Mouse (Mus musculus): ENCODE data around the gene Gsdma2. TPM values are rescaled to one million over a fixed set of nuclear protein-coding genes. Genes with fewer than 3 reads are reported as not detected.
A peak's percentile ranks its signal among the peaks of the same experiment; 100 is the strongest.
"Not testable (repeated sequence)": the region's sequence is repeated elsewhere in the genome, so short reads cannot be mapped to it uniquely, and the experiment has no call there.

Gsdma2 gene
- total RNA-seq, 2 experiments from 2014 or later = not detected

DNA sequence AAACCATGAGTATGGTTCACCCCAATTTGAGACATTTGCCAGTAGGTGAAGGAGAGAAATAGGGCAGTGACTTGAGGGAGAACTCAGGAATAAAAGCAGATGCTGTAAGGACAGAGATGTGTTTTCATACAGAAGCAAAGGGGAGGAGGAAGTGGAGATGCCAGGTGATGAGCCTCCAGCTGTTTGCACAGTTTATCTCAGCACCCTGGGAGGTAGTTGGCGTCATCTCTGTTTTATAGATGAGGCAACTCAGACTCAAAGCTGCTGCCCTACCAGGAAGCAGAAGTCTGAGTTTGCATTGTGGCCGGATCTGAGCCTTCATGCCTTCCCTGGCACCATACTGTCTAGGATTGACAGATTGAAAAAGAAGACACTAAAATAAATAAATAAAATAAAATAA is 22.4 kb downstream of the Gsdma2 start:
- no peak for DNase-seq

DNA sequence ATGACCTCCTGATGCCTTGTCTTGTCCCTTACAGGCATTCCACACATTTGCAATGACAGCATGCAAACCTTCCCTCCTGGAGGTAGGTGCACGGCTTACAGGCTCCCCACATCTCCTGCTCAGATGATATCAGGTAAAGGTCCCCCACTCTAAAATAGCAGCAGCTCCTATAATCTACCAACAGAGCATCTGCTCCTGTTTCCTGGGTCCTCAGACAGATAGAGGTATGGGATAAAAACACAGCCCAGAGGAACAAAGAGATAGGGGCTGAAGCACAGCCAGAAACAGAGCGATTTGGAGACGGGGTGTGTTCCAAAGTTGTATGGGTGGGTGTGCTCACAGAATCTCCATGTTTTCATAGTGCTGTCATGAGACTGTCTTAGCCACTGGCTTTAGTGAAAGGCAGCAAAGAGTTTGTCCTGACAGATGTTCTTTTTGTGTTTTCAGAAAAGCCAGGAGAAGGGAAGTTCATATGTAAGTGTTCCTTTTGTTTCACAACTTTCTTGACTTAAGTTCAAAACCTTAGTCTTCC is 24.8 kb downstream of the Gsdma2 start:
- no peak for DNase-seq

DNA sequence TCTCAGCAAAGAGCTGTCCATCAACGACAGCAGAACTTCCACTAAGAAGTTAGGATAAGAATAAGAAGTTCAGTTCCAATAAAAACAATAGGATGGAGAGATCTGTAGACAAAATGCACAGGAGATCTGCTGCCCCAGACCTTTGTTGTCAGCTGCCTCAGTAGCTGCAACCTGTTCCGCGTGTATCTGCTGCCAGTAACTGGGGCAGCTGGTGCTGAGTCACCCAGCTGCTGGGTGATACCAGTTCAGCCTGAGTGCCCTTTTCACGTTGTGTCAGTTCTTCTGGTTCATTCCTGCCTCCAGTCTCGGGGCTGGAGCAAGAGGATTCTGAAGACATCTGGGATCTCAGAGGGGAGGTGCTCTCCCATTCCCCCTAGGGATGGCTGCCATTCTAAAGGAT is 25.3 kb downstream of the Gsdma2 start:
- DNase-seq = no peak

DNA sequence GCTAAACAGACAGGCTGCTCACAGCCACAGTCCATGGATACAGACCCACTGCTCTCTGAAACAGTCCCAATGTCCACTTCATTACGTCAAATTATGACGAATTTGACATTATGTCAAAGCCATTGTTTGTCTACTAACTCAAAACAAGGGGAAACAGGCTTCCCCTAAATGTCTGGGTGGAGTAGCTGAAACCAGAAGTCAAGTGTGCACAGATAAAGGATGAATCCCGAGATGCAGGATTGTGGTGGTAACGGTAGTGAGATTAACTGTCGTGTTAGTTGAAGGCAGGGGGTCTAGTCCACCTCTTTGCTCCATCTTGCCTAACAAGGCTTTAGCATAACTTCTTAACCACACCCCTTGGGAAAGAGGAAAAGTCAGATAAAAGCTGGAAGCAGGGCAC is 25.9 kb downstream of the Gsdma2 start:
- DNase-seq = no peak

DNA sequence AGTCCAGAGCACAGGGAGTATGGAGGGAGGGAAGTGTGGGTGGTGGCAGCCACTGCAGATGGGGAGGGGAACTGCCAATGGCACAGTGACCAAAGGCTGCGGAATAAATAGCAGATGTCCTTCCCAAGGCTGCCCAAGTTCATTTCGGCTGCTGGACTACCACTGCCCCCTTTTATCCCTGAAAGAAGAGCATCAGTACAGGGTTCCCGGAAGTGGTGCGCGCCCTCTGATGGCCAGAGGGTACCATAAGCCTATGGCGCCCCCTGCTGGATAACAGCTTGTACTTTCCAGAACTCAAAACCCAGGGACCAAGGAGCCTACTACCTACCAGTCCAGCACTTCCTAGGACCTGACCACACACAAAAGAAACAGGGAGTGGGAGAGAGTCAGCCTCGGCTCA is 26.6 kb downstream of the Gsdma2 start:
- DNase-seq = peak; percentile 52

DNA sequence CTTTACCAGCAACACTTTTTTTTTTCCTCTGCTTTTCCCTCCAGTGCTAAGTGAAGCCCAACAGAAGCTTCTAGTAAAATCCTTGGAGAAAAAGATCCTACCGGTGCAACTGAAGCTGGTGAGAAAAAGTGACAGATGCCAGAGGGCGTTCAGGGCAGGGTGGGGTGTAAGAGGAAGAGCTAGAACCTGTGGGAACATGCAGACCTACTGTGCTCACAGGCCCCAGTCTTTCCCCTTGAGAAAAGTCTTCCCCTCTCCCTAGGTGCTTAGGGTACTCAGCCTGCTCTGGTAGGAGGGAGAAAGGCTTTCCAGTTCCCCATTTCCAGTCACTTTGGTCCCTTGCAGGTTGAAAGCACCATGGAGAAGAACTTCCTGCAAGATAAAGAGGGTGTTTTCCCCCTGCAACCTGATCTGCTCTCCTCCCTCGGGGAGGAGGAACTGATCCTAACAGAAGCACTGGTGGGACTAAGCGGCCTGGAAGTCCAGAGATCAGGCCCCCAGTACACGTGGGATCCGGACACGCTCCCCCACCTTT is 29.3 kb downstream of the Gsdma2 start:
- DNase-seq = no peak

DNA sequence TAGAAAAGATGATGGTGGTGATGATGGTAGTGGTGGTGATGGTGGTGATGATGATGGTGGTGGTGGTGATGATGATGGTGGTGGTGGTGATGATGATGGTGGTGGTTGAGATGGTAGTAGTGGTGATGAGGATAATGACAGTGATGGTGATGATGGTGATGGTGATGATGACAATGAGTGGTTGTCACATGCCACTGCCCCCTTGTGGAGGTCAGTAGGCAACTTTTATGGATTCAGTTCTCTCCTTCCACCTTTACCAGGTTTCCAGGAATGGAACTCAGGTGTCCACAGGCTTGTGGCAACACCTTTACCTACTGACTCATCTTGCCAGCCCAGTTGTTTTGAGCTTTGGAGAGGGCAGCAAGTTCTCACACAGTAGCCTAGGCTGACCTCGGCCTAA is 33.5 kb downstream of the Gsdma2 start:
- no peak for DNase-seq

DNA sequence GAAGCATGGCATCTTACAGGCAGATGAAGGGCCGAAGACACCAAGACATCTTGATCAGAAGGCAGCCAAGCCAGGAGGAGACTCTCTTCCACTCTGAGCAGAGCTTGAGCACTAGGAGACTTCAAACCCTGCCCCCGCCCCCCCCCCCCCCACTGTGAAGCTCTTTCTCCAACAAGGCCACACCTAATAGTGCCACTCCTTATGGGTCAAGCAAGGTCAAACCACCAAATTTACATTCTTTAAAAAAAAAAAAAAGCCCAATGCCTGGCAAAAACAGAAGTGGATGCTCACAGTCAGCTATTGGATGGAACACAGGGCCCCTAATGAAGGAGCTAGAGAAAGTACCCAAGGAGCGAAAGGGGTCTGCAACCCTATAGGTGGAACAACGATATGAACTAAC is 34.0 kb downstream of the Gsdma2 start:
- not testable (repeated sequence) for DNase-seq

DNA sequence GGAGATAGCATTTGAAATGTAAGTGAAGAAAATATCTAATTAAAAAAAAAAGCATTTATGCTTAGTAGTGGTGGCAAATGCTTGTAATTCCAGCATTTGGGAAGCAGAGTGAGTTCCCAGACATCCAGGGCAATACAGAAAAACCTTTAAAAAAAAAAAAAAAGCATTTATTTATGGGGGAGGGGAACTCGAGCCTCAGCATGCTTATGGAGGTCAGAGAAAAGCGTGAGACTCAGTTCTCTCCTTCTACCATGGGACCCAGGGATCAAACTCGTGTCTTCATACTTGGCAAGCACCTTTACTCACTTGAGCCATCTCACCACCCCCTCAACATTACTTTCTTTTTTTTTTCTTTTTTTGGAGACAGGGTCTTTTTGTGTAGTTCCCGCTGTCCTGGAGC is 34.6 kb downstream of the Gsdma2 start:
- DNase-seq = no peak

DNA sequence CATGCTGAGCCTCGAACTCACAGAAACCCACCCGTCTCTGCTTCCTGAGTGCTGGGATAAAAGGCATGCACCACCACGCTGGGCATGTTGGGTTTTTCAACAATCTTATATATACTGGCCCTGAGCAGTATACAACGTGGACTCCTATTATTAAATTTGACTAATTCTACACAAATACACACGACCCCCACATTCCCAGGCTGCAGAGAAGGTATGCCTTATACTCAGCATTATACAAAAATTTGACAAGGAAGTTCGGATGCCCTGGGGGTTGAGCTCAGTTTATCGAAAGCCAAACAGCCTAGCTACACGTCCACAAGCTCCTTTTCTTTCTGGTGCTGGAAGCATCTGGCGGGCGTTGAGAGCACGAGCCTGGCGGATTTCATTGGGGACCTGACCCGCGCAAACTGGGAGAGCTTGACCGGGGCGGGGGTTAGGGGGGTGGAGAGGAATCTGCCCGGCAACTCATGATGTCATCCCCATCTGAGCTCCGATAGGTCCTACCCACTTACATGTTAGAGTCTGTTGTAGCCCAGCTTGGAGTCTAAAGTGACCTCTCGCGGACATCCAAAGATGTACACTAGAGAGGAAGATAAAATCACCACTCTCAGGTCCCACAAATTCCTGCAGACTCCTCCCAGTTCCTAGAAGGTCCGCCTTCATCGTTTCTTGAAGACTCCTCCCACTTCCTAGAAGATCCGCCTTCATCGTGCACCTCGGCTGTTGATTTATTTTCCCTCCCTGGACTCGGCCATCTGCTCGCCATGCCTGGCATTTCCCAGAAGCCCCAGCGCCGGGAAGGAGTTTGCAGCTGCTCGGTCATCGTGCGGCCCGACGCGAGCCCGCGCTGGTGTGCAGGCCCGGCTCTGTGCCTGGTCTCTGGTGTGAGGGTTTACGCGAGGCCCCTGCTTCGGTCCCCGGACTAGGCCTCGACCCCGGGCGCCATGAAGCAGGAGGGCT is 35.5 kb downstream of the Gsdma2 start, which contains the start of gene Psmd3:
Gene Psmd3 (plus strand): TSS at position 769 of the 960 bp plus-strand sequence.
- peak; percentile 91 for DNase-seq

DNA sequence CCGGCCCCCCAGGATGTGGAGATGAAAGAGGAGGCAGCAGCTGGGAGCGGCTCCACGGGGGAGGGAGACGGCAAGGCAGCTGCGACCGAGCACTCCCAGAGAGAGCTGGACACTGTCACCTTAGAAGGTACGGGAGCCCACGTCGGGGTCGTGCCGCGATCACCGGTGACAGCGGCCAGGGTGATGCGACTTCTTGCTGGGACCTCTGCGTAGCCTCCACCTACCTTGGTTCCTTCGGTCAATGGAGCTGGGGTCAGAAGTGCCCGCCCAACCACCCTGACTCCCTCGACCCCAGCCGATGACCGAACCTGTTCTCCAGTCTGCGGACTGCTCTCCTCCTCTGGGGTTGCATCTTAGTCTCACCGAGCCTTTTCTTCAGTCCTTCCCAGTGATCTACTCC is 36.3 kb downstream of the Gsdma2 start:
- no peak for DNase-seq

DNA sequence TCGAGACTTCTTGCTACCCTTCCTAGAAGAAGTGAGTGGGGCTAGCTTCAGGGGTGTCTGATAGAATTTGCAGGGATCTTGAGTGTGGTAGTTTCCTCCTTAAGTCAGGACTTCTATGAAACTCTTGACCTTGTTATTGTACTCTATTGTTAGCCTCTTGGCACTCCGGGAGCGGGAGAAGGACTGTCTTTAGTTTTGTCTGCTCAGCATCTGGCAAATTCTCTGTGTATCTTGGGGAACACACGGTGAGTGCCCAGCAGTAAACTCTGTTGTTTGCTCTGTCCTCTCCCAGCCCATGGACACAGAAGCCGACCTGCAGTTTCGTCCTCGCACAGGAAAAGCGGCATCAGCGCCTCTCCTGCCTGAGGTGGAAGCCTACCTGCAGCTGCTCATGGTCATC is 39.1 kb downstream of the Gsdma2 start:
- DNase-seq = no peak

DNA sequence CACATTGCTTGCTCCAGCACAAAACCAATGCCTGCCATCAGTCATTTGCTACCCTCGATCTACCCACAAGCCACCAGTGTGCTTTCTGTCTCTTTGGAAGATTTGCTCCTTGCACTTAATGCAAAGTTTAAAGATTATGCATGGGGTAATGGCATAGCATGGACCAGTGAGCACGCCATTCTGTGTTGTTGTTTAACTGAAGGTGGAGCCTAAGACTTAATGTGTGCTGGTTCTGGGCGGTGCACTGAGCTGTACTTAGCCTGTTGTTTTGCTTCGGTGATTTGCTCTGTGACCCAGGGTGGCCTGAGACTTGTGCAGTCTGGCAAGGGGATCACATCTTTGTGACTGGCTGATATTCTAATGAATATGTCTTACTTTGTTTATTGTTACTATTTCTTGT is 40.4 kb downstream of the Gsdma2 start:
- DNase-seq = no peak

DNA sequence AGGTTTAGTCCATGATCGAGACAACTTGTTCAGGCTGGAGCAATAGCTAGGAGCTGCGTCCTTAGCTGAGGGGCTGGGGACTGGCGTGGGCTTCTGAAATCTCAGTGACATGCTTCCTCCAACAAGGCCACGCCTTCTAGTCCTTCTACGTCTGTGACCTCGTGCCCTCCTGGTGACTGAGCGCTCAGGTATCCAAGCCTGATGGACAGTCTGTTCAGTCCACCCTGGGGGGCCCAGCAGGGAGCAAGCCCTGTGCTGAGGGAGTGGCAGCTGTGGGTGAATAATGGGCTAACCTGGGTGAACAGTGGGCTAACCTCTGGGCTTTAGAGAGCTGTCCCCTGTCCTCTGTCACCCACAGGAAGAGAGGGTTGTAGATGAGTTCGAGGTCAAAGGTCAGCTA is 41.5 kb downstream of the Gsdma2 start:
- DNase-seq = no peak

DNA sequence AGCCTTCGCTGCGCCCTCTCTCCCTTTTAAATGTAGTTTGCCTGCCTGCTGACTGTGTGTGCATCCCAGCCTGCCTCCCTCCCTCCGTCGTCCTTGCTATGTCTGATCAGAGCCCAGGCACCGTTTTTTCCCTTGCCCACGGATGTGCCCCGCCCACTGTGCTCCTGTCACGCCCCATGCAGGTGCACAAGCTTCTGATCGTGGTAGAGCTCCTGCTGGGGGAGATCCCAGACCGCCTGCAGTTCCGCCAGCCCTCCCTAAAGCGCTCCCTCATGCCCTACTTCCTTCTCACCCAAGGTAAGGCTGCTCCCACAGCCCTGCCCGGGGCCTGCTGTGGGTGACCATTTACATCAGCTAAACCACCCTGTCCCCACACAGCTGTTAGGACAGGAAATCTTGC is 46.6 kb downstream of the Gsdma2 start:
- DNase-seq = no peak

DNA sequence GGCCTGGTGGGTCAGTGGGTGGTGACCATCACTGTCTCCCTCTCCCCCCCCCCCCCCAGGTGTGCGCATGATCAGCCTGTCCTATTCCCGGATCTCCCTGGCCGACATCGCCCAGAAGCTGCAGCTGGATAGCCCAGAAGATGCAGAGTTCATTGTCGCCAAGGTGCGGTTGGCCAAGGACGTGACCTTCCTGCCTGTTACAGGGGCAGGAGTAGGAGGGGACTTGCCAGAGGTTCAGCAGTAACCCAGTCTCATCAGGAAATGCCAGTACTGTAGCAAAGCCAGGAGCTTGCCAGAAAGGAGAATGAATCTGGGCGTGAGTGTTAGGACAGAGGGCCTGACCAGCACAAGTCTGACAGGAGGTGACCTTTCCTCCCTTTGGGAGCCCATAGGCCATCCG is 47.2 kb downstream of the Gsdma2 start:
- DNase-seq = no peak

DNA sequence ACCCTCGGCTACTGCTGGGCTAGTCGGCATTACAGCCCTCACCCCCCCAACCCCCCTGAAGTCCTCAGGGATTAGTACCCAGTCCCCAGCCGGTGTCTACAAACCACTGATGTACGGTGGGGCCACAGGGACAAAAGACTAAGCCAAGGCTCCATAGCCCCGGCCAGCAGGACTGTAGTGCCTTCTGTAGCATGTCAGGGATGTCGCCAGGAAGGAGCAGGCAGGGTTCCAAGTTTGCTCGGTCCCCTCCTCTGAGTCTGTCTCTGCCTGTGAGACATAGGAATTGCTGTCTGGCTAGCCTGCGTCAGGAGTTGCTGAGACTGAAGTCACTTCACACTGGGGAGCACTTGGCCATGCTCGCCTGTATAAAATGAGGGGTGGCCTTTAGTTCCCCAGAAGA is 47.7 kb downstream of the Gsdma2 start:
- no peak for DNase-seq

DNA sequence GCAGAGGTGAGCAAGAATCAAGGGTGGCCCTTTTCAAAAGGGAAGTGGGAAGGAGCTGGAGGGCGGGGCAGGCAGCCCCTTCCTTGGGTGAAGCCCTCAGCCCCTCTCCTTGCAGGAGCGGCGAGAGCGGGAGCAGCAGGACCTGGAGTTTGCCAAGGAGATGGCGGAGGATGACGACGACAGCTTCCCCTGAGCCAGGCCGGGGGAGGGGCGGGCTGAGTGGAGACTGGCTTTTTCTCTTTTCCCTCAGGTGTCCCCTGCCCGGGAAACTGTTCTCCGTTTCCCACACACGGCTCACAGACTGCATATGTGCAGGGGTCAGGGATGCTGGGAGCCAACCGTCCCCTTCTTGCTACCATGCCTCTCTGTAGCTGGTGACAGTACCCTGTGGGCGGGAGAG is 48.8 kb downstream of the Gsdma2 start:
- DNase-seq = no peak

DNA sequence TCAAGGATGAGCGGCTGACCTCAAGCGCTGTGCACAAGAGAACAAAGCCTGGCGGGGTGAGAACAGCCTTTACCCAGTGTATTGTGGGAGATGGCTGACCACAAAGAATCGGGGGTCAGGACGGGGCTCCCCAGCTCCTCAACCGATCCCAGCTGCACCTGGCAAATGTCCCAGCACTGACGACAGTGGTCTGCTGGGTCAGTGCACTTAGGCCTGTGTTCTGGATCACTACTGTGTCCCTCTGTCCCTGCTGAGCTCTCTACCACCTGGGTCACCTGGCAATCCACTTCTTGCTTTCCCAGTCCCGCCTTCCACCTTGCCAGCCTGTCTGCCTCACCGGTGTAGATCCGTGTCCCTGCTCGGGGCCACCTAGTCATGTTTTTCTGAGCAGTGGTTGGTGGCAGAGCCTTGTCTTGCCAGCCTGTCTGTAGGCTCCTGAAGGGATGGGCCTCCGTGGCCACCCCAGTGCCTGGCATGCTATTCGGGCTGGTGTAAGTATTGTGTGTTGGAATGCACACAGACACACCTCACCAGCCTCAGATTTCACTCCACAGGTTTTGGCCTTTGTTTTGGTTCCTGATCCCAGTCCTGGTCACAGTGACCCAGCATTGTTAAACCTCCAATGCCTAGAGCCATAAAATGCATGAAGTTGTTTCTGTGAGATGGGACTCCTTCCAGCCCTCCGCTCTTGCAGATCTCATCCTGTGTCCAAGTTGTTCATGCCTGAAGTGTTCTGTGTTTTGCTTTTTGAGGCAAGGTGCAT is 50.1 kb downstream of the Gsdma2 start:
- DNase-seq = no peak

DNA sequence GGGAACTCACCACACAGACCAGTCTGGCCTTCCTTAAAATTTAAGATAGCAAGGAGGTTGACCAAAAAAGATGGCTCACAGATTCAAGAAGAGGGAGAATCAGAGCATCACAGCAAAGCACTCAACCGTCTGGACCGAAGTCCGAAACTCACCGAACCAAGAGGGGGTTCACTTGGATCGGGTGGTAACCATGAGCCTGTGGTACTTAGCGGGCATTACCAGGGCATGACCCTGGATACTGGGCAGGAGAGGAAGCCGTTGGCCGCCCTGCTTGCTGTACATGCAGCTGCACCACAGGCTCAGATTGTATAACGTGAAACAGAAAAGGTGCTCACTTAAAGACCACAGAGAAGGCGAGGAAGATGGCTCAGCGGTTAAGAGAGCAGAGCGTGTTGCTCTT is 50.7 kb downstream of the Gsdma2 start:
- no peak for DNase-seq

DNA sequence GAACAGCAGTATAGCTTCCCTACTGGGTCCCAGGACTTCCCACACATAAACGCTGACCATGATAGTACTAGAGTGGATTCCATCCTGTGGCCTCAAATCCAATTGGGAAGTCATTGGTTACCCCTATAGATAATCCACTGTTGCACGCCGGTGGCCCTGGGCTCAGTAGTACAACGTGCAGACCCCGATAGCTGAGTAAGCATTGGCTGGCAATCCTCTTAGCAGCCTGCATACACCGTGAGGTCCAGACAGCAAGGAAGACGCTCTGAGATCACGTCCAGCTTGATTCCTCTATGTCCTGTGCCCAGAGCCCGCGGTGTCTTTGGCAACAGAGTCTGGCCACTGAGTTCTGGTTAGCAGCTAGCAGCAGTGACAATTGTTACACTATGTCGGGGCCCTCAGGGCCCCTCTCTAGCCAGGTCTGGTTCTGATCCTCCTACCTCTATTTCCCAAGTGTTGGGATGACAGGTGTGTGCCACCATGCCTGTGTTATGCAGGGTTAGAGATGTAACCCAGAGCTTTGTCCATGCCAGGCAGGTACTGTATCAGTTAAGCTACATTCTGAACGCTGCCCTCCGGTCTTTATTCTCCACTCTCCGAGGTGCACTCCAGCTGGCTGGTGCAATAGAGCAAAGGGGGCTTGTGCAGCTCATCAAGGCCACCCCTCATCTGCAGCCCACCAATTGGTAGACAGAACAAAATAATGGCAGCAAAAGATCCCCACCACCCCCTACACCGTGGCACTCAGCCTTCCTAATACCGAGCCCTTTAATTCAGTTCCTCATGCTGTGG is 52.5 kb downstream of the Gsdma2 start:
- no peak for DNase-seq

DNA sequence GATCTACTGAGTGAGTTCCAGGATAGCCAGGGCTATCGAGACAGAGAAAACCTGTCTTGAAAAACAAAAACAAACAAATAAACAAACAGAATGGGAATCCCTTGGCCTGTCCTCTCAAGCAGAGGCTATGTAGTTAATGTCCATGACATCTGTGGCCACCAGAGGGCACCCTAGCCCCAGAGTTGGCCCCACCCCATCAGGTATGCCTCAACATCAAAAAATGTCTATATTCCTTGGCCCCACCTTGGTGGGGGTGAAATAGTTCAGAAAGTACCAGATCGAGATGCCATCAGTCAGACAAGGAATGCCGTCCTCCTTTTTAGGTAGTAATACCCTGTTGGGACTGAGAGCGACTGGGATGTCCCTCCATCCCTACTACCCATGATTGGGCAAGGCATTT is 53.4 kb downstream of the Gsdma2 start:
- DNase-seq = peak; percentile 81

Measured in gastrocnemius, postnatal 10 days (tissue).